Mouse (Mus musculus): ENCODE data around the gene Dennd1a.

DNA sequence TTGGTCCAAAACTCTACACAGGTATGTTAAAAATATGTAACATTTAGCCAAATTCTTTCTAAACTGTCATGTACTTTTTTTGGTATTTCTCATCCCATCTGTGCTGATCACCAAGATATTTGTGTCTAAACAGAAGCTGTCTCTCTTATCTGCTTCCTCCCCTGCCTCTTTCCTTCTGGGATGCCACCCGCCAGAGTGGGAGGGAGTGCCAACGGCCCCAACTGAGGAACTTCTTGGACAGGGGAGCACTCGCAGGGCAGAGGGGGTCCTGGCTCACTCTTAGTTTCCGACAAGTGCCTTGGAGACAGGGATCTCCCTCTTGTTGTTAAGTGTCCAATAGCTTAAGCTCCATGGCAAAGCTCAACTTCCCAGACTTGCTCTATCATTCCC, 263.5 kb downstream of the Dennd1a start:
- no peak for TF ChIP-seq POLR2A (IDR thresholded peaks at IDR 0.05; ENCODE audit: insufficient read depth, low read depth, low read length)
- no peak for TF ChIP-seq CTCF (IDR thresholded peaks at IDR 0.05)
- no peak for TF ChIP-seq EP300 (IDR thresholded peaks at IDR 0.05; ENCODE audit: insufficient read depth, low read depth, low read length)

All from heart, adult 2 months (tissue).